Mouse (Mus musculus) intestine, embryonic 16.5 days (tissue): ENCODE results near the gene Krtap15. TPM values are rescaled to one million over a fixed set of nuclear protein-coding genes. Genes with fewer than 3 reads are reported as not detected.

ENCODE experiments used
- ATAC-seq: fragments of 200-750 bp; cut with Nextera tagmentation; 2 replicates; pipeline ENCODE4 v1.8.0; 2017; ENCODE audit warnings: moderate TSS enrichment, moderate library complexity
- H3K27ac ChIP-seq: fragments of 300-500 bp; sonication (generic); 2 replicates; pipeline ENCODE4 v1.5.1; 2014; ENCODE audit warnings: mild to moderate bottlenecking, low read length
- H3K27me3 ChIP-seq: fragments of 300-500 bp; sonication (generic); replicated peaks from 2 replicates; pipeline ENCODE4 v1.6.1; 2014; ENCODE audit warnings: low read length, control low read depth, mixed read lengths; ENCODE audit not compliant: control insufficient read depth, insufficient read depth
- H3K36me3 ChIP-seq: fragments of 300-500 bp; sonication (generic); 2 replicates; pipeline ENCODE4 v1.6.1; 2014; ENCODE audit warnings: low read length, control low read depth; ENCODE audit not compliant: control insufficient read depth, insufficient read depth
- H3K4me1 ChIP-seq: fragments of 300-500 bp; sonication (generic); 2 replicates; pipeline ENCODE4 v1.6.1; 2014; ENCODE audit warnings: low read length, control low read depth, mixed read lengths; ENCODE audit not compliant: control insufficient read depth, insufficient read depth
- H3K4me2 ChIP-seq: fragments of 300-500 bp; sonication (generic); 2 replicates; pipeline ENCODE4 v1.6.1; 2014; ENCODE audit warnings: low read depth, low read length, control low read depth
- H3K4me3 ChIP-seq: fragments of 300-500 bp; sonication (generic); 2 replicates; pipeline ENCODE4 v1.5.1; 2014; ENCODE audit warnings: mild to moderate bottlenecking, low read length
- H3K9ac ChIP-seq: fragments of 300-500 bp; sonication (generic); 2 replicates; pipeline ENCODE4 v1.6.1; 2014; ENCODE audit warnings: low read depth, low read length
- H3K9me3 ChIP-seq: fragments of 300-500 bp; sonication (generic); 2 replicates; pipeline ENCODE4 v1.6.1; 2016; ENCODE audit warnings: low read length, control low read depth; ENCODE audit not compliant: control insufficient read depth
- WGBS: fragments of 180-500 bp; shearing (Covaris S2); extraction: QIAGEN DNeasy Blood & Tissue Kit; methylation state at CpG from one replicate; pipeline ENCODE4 v1.1.7; 2014; 5-methylcytosine and 5-hydroxymethylcytosine counted together
- polyA plus RNA-seq: library from polyadenylated mRNA; unstranded; fragments of >200 nt; fragmentation: Nextera tagmentation; extraction: Ambion mirVana; gene quantifications from 2 replicates; pipeline ENCODE4 v1.2.1, GENCODE M21; 2015

The Krtap15 gene
- polyA plus RNA-seq, 1 experiment from 2014 or later, result not detected

- no peaks in the 10 kb centered on the region for H3K9me3 ChIP-seq
- no peak overlapping the region for H3K9ac ChIP-seq
- no peak for ATAC-seq
- WGBS, result 13% methylated on average over 5 of the region's 5 CpGs
- no peak overlapping the region for H3K27ac ChIP-seq
- H3K4me1 ChIP-seq, result no peaks in the 10 kb centered on the region
- no peak overlapping the region for H3K4me2 ChIP-seq
- H3K27me3 ChIP-seq, result no peaks in the 10 kb centered on the region
- H3K36me3 ChIP-seq, result no peaks in the 10 kb centered on the region
- H3K4me3 ChIP-seq, result no peak overlapping the region
Measured at GRCm38 (mm10) chr16:88851450-88851849, 31.4 kb downstream of the Krtap15 start.

- no peak overlapping the region for H3K4me3 ChIP-seq
- no peaks in the 10 kb centered on the region for H3K9me3 ChIP-seq
- H3K36me3 ChIP-seq, result no peaks in the 10 kb centered on the region
- H3K27ac ChIP-seq, result no peak overlapping the region
- 80% methylated on average over 4 of the region's 4 CpGs for WGBS
- H3K4me2 ChIP-seq, result no peak overlapping the region
- H3K9ac ChIP-seq, result no peak overlapping the region
- no peaks in the 10 kb centered on the region for H3K4me1 ChIP-seq
- no peak for ATAC-seq
- no peaks in the 10 kb centered on the region for H3K27me3 ChIP-seq
Measured at GRCm38 (mm10) chr16:88864887-88865407, 44.9 kb downstream of the Krtap15 start.

- no peak within 1 kb of the TSS for H3K9ac ChIP-seq
- no peaks in the 10 kb centered on the region for H3K36me3 ChIP-seq
- H3K27me3 ChIP-seq, result no peaks in the 10 kb centered on the region
- ATAC-seq, result no peak
- no peak within 1 kb of the TSS for H3K4me2 ChIP-seq
- H3K9me3 ChIP-seq, result no peaks in the 10 kb centered on the region
- no peaks in the 10 kb centered on the region for H3K4me1 ChIP-seq
- 90% methylated on average over 6 of the region's 6 CpGs for WGBS
- no peak within 1 kb of the TSS for H3K4me3 ChIP-seq
- no peak within 1 kb of the TSS for H3K27ac ChIP-seq
Measured at GRCm38 (mm10) chr16:88869311-88869710, 49.3 kb downstream of the Krtap15 start, which contains the start of gene Krtap19-1. Krtap19-1 (minus strand) TSS chr16:88869411.

GRCm38 (mm10) chr16:88874169-88874568 is 54.2 kb downstream of the Krtap15 start, which contains the start of gene Krtap19-2:
Krtap19-2 (minus strand) TSS chr16:88874269.
- no peak within 1 kb of the TSS for H3K4me2 ChIP-seq
- H3K36me3 ChIP-seq, result no peaks in the 10 kb centered on the region
- WGBS, result 95% methylated on average over 3 of the region's 3 CpGs
- H3K9me3 ChIP-seq, result no peaks in the 10 kb centered on the region
- no peaks in the 10 kb centered on the region for H3K27me3 ChIP-seq
- H3K4me3 ChIP-seq, result no peak within 1 kb of the TSS
- no peak for ATAC-seq
- H3K27ac ChIP-seq, result no peak within 1 kb of the TSS
- H3K4me1 ChIP-seq, result no peaks in the 10 kb centered on the region
- no peak within 1 kb of the TSS for H3K9ac ChIP-seq

GRCm38 (mm10) chr16:88877938-88878337 is 57.9 kb downstream of the Krtap15 start, which contains the start of gene Krtap19-3:
Krtap19-3 (minus strand) TSS chr16:88878038.
- no peaks in the 10 kb centered on the region for H3K36me3 ChIP-seq
- no peak within 1 kb of the TSS for H3K27ac ChIP-seq
- H3K27me3 ChIP-seq, result no peaks in the 10 kb centered on the region
- H3K9me3 ChIP-seq, result no peaks in the 10 kb centered on the region
- no peak within 1 kb of the TSS for H3K9ac ChIP-seq
- 77% methylated on average over 2 of the region's 2 CpGs for WGBS
- no peaks in the 10 kb centered on the region for H3K4me1 ChIP-seq
- H3K4me2 ChIP-seq, result no peak within 1 kb of the TSS
- ATAC-seq, result no peak
- H3K4me3 ChIP-seq, result no peak within 1 kb of the TSS

Other genes with a start within 250 kb of the Krtap15 start
- not detected in 2 replicates for gene Krtap24-1, start 207.9 kb upstream of the Krtap15 start, polyA plus RNA-seq
- not detected in 2 replicates for gene 2310079G19Rik, start 192.5 kb upstream of the Krtap15 start, polyA plus RNA-seq
- 0.28 TPM in 1 of 2 replicates, not detected in the other for gene Krtap26-1, start 172.4 kb upstream of the Krtap15 start, polyA plus RNA-seq
- not detected in 2 replicates for gene Krtap27-1, start 148.5 kb upstream of the Krtap15 start, polyA plus RNA-seq
- gene 2310061N02Rik, start 112.3 kb upstream of the Krtap15 start, polyA plus RNA-seq, result not detected in 2 replicates
- gene Krtap13-1, start 91.4 kb upstream of the Krtap15 start, polyA plus RNA-seq, result not detected in 2 replicates
- 0.21 TPM in 1 of 2 replicates, not detected in the other for gene Krtap13, start 68.6 kb upstream of the Krtap15 start, polyA plus RNA-seq
- gene 2310034C09Rik, start 61.4 kb upstream of the Krtap15 start, polyA plus RNA-seq, result 0.34 TPM in 1 of 2 replicates, not detected in the other
- not detected in 2 replicates for gene 2310057N15Rik, start 46.0 kb upstream of the Krtap15 start, polyA plus RNA-seq
- gene Gm5965, start 42.3 kb upstream of the Krtap15 start, polyA plus RNA-seq, result not detected in 2 replicates
- not detected in 2 replicates for gene Gm20741, start 8.0 kb upstream of the Krtap15 start, polyA plus RNA-seq
- gene Krtap14, start 5.9 kb downstream of the Krtap15 start, polyA plus RNA-seq, result not detected in 2 replicates
- gene Krtap19-1, start 49.2 kb downstream of the Krtap15 start, polyA plus RNA-seq, result not detected in 2 replicates
- gene Krtap19-2, start 54.1 kb downstream of the Krtap15 start, polyA plus RNA-seq, result not detected in 2 replicates
- gene Krtap19-3, start 57.8 kb downstream of the Krtap15 start, polyA plus RNA-seq, result not detected in 2 replicates
- gene Krtap19-4, start 64.9 kb downstream of the Krtap15 start, polyA plus RNA-seq, result not detected in 2 replicates
- gene Krtap19-5, start 76.2 kb downstream of the Krtap15 start, polyA plus RNA-seq, result not detected in 2 replicates
- not detected in 2 replicates for gene Krtap19-9b, start 112.0 kb downstream of the Krtap15 start, polyA plus RNA-seq
- not detected in 2 replicates for gene Krtap16-3, start 142.7 kb downstream of the Krtap15 start, polyA plus RNA-seq
- not detected in 2 replicates for gene Krtap22-2, start 190.5 kb downstream of the Krtap15 start, polyA plus RNA-seq
- not detected in 2 replicates for gene Gm10229, start 195.1 kb downstream of the Krtap15 start, polyA plus RNA-seq
- gene Krtap6-1, start 211.5 kb downstream of the Krtap15 start, polyA plus RNA-seq, result not detected in 2 replicates
- not detected in 2 replicates for gene Gm10228, start 221.3 kb downstream of the Krtap15 start, polyA plus RNA-seq
- gene Krtap6-5, start 227.7 kb downstream of the Krtap15 start, polyA plus RNA-seq, result not detected in 2 replicates
- not detected in 2 replicates for gene 1110025L11Rik, start 243.8 kb downstream of the Krtap15 start, polyA plus RNA-seq